Mouse (Mus musculus) CH12.LX (cell line): ENCODE results near the gene Anxa11. TPM values are rescaled to one million over a fixed set of nuclear protein-coding genes. Genes with fewer than 3 reads are reported as not detected.
"Not testable (repeated sequence)": the region's sequence is repeated elsewhere in the genome, so short reads cannot be mapped to it uniquely, and the experiment has no call there.

Source experiments
- DNase-seq: peaks from one replicate; pipeline ENCODE4 v3.0.0-alpha.2; 2013; ENCODE audit errors: extremely low read depth
- H3K27ac ChIP-seq: 2 replicates; pipeline ENCODE4 v1.5.1; 2012; ENCODE audit warnings: low read depth, mild to moderate bottlenecking, control low read depth, moderate library complexity; ENCODE audit not compliant: insufficient read depth
- H3K27me3 ChIP-seq: replicated peaks from 2 replicates; pipeline ENCODE3; 2012; ENCODE audit warnings: inconsistent platforms
- H3K36me3 ChIP-seq, 2 experiments: replicated peaks in 1 of 2; 2 replicates each; pipeline versions ENCODE3 to v1.6.1; 2012; ENCODE audit warnings: inconsistent platforms in 1 of 2, low read length in 1 of 2, mild to moderate bottlenecking in 1 of 2, mixed read lengths in 1 of 2, moderate library complexity in 1 of 2; ENCODE audit not compliant: control insufficient read depth in 1 of 2, insufficient read depth in 1 of 2
- H3K4me1 ChIP-seq, 2 experiments: 2 replicates each; pipeline ENCODE4 v1.6.1; 2012; ENCODE audit warnings: inconsistent platforms in 1 of 2, moderate library complexity in 1 of 2; ENCODE audit not compliant: insufficient read depth in 2 of 2, control insufficient read depth in 1 of 2
- H3K4me2 ChIP-seq: 2 replicates; pipeline ENCODE4 v1.6.1; 2012; ENCODE audit warnings: low read depth, mild to moderate bottlenecking, control low read depth; ENCODE audit not compliant: poor library complexity, insufficient read depth, severe bottlenecking
- H3K4me3 ChIP-seq, 3 experiments: fragments of 150-350 bp in 1 of 3; sonication (generic) in 1 of 3; replicated peaks in 1 of 3; 2 replicates each; pipeline versions ENCODE3 to v1.5.1; 2011 to 2012; ENCODE audit warnings: low read depth in 2 of 3, low read length in 2 of 3, mild to moderate bottlenecking in 2 of 3, moderate library complexity in 2 of 3, control low read depth in 1 of 3, improper control_type of control experiment in 1 of 3, inconsistent platforms in 1 of 3, mixed read lengths in 1 of 3; ENCODE audit not compliant: poor library complexity in 1 of 3
- H3K79me2 ChIP-seq: replicated peaks from 2 replicates; pipeline ENCODE4 v1.6.1; 2012; ENCODE audit warnings: mild to moderate bottlenecking, moderate library complexity; ENCODE audit not compliant: control insufficient read depth, poor library complexity, insufficient read depth, severe bottlenecking; ENCODE audit errors: extremely low read depth
- H3K9ac ChIP-seq: 2 replicates; pipeline ENCODE4 v1.6.1; 2012; ENCODE audit warnings: low read depth, mild to moderate bottlenecking, control low read depth, moderate library complexity; ENCODE audit not compliant: insufficient read depth
- H3K9me3 ChIP-seq: replicated peaks from 2 replicates; pipeline ENCODE3; 2012; ENCODE audit warnings: low read length, inconsistent platforms, mixed read lengths
- E2F4 ChIP-seq: IDR thresholded peaks from 2 replicates; pipeline ENCODE4 v1.6.1; 2011; ENCODE audit warnings: low read depth, low read length, improper control_type of control experiment; ENCODE audit not compliant: insufficient replicate concordance
- GABPA ChIP-seq: IDR thresholded peaks from 2 replicates; pipeline ENCODE4 v1.6.1; 2012; ENCODE audit warnings: low read depth, low read length, improper control_type of control experiment, inconsistent platforms; ENCODE audit not compliant: insufficient replicate concordance
- HCFC1 ChIP-seq: IDR thresholded peaks from 2 replicates; pipeline ENCODE4 v1.6.1; 2012; ENCODE audit warnings: low read depth, mild to moderate bottlenecking, inconsistent platforms, low read length, improper control_type of control experiment
- JUND ChIP-seq: conservative IDR thresholded peaks from 2 replicates; pipeline ENCODE4 v1.6.1; 2011; ENCODE audit warnings: low read depth, low read length, improper control_type of control experiment
- MAZ ChIP-seq: IDR thresholded peaks from 2 replicates; pipeline ENCODE4 v1.6.1; 2012; ENCODE audit warnings: low read depth, mild to moderate bottlenecking, inconsistent platforms, low read length, improper control_type of control experiment, moderate library complexity
- NRF1 ChIP-seq: IDR thresholded peaks from 2 replicates; pipeline ENCODE4 v1.6.1; 2014; ENCODE audit warnings: low read depth, mild to moderate bottlenecking, inconsistent platforms, low read length, improper control_type of control experiment, moderate library complexity
- RAD21 ChIP-seq: IDR thresholded peaks from 2 replicates; pipeline ENCODE4 v1.6.1; 2011; ENCODE audit warnings: low read depth, mild to moderate bottlenecking, low read length, improper control_type of control experiment, moderate library complexity
- SIN3A ChIP-seq: IDR thresholded peaks from 2 replicates; pipeline ENCODE4 v1.6.1; 2012; ENCODE audit warnings: low read length, improper control_type of control experiment, inconsistent platforms
- SMC3 ChIP-seq: IDR thresholded peaks from 2 replicates; pipeline ENCODE4 v1.6.1; 2011; ENCODE audit warnings: low read depth, low read length, improper control_type of control experiment
- ZC3H11A ChIP-seq: IDR thresholded peaks from 2 replicates; pipeline ENCODE4 v1.6.1; 2012; ENCODE audit warnings: low read depth, mild to moderate bottlenecking, inconsistent platforms, low read length, improper control_type of control experiment
- dilution Hi-C: fragments of 300-500 bp; cut with MboI; formaldehyde crosslinking; loops from 2 replicates; pipeline ENCODE4 v1.14.3; 2020; ENCODE audit warnings: low sequenced_read_pairs; ENCODE audit not compliant: extremely low pct_unique_long_range_greater_than_20kb, extremely low pct_ligation_motif_present
- in situ Hi-C: fragments of 300-500 bp; cut with MboI; formaldehyde crosslinking; loops from 3 replicates; pipeline ENCODE4 v1.14.3; 2019; ENCODE audit warnings: low sequenced_read_pairs, low pct_ligation_motif_present, low pct_unique_long_range_greater_than_20kb, mixed read lengths
- polyA plus RNA-seq: library from polyadenylated mRNA; unstranded; fragments of >175 nt; gene quantifications from 2 replicates; pipeline ENCODE4 v1.2.1, GENCODE M21; 2012; ENCODE audit warnings: low read depth; ENCODE audit not compliant: insufficient read length
- total RNA-seq, 2 experiments: library from RNA; depleted of rRNA; stranded (reverse); fragments of 300-350 nt in 1 of 2; fragments of >200 nt in 1 of 2; gene quantifications; 2 replicates each; pipeline ENCODE4 v1.2.3; 2012 to 2014

The Anxa11 gene
- total and polyA plus RNA-seq, 3 experiments = 5.0 to 35.0 (median 8.4) TPM

- in situ Hi-C loops = no loop called here
- Histone ChIP-seq H3K79me2 (no peaks in the 10 kb centered on the region), H3K27ac (no peak overlapping the region), H3K27me3 (no peaks in the 10 kb centered on the region), H3K36me3 (peaks cover 0 to 22% of the 10 kb centered on the region in 2 experiments), H3K4me1 (peaks cover 4 to 14% of the 10 kb centered on the region in 2 experiments), H3K4me3 (no peak overlapping the region), H3K4me2 (no peak overlapping the region), H3K9ac (no peak overlapping the region), H3K9me3 (peaks cover 2% of the 10 kb centered on the region)
- dilution Hi-C loops = no loop called here
- TF ChIP-seq SMC3 (no peak), JUND (no peak), E2F4 (no peak)
- no peak for DNase-seq
Measured at GRCm38 (mm10) chr14:25847660-25848059, 5.7 kb downstream of the Anxa11 start.

GRCm38 (mm10) chr14:25848237-25848636 lies 6.3 kb downstream of the Anxa11 start:
- peaks cover 0 to 8% of the 10 kb centered on the region in 2 experiments; a peak in 1 of 4 replicates for H3K4me1 ChIP-seq
- H3K79me2 ChIP-seq = no peaks in the 10 kb centered on the region
- no peak overlapping the region for H3K4me2 ChIP-seq
- H3K27ac ChIP-seq = no peak overlapping the region
- H3K36me3 ChIP-seq = peaks cover 0 to 22% of the 10 kb centered on the region in 2 experiments
- no peak for DNase-seq
- in situ Hi-C loops = no loop called here
- no peak overlapping the region for H3K9ac ChIP-seq
- H3K4me3 ChIP-seq = no peak overlapping the region
- no peaks in the 10 kb centered on the region for H3K27me3 ChIP-seq
- dilution Hi-C loops = no loop called here
- peaks cover 2% of the 10 kb centered on the region for H3K9me3 ChIP-seq
- TF ChIP-seq E2F4 (no peak), SIN3A (no peak), NRF1 (no peak), RAD21 (no peak), HCFC1 (no peak), ZC3H11A (no peak), SMC3 (no peak), GABPA (no peak), MAZ (no peak)

- H3K4me3 ChIP-seq, H3K27me3 ChIP-seq, H3K9ac ChIP-seq, H3K4me2 ChIP-seq, in situ Hi-C loops, H3K9me3 ChIP-seq, H3K4me1 ChIP-seq, DNase-seq, H3K79me2 ChIP-seq, H3K27ac ChIP-seq, dilution Hi-C loops: not testable (repeated sequence)
- peaks cover 0 to 22% of the 10 kb centered on the region in 2 experiments for H3K36me3 ChIP-seq
Measured at GRCm38 (mm10) chr14:25848708-25849107, 6.8 kb downstream of the Anxa11 start.
